Mouse (Mus musculus) cerebral cortex, adult 2 months (tissue): ENCODE data around the gene Pfn4.

Source experiments
- WGBS: fragments of 180-500 bp; shearing (Covaris S2); methylation state at CpG from one replicate; pipeline ENCODE4 v1.1.7; 2018; 5-methylcytosine and 5-hydroxymethylcytosine counted together

Gene Pfn4

DNA sequence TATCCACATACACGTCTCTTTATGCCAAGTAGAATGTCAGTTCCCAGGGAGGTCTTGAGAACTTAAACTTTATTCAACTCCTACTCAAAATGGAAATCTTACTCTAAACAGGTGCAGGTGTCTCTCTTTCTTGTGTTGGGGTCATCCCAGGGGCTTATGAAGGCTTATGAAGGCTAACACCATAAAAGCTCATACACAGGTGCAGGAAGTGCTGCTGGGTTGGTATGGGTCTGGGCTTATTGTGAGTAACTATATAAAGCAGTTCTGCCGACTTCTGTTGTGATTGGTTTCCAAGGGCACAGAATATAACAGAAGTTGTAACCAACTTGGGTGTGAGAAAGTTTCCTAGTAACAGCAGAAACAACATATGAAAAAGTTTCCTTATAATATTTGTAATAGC, 15.6 kb downstream of the Pfn4 start:
- WGBS: 72% methylated on average over 2 of the region's 2 CpGs

- WGBS: 95% methylated on average over 25 of the region's 25 CpGs
Measured at GRCm38 (mm10) chr12:4788128-4788527, 19.3 kb downstream of the Pfn4 start.

DNA sequence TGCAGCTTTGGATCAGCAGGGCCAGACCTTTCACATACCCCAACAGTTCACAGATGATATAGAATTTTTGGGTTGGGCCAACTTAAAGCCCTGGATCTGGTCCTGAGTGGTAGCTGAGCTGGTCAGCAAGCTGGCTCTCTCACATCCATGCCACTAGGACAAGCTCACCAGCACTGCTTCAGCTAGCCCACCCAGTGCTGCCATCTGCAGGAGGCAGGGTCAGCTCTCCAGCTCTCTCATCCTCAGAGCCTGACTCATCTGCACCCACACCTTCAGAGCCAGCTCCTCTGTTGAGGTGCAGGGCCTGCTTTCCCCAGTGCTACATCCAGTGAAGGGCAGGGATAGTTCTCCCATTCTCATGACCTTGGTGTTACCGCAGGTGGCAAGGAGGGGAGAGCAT, 24.9 kb downstream of the Pfn4 start:
- 65% methylated on average over 1 of the region's 1 CpGs for WGBS

DNA sequence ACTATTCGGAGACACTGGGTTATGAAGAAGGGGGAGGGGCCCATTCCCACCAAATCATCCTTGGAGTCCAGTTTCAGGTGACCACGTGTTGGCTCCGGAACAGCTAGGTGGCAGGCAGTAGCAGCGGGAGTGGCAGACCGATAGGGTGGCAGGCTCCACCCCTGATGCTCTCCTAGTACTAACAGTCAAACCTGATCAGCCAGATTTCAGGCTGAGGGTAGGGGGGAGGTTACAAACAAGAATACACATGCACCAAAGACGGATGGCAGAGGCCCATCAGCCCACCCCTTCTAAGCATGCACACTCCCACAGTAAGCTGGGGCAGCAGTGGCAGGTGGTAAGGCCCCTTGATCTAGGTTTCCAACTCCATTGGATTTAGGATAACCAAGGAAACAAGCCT, 28.6 kb downstream of the Pfn4 start:
- 84% methylated on average over 6 of the region's 6 CpGs for WGBS

DNA sequence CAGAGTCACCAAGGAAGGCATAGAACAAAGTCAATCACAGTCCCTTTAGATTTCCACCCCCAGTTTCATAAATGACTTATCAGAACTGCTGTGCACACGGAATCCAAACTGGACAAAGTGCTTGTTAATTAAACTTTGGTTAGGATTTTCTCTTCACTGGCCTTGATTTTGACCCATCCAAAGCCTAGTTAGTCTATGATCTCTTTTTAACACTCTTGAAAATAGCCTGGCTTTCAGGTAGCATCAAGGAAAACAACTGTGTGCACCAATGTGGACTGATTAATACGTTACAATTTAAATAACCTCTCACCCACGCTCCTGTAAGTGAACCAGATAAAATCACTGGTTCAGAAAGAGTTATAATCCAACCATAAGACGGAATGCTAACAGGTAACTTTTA, 42.2 kb downstream of the Pfn4 start:
- WGBS: 84% methylated on average over 4 of the region's 4 CpGs

GRCm38 (mm10) chr12:4811705-4812104, 42.9 kb downstream of the Pfn4 start:
- WGBS: 70% methylated on average over 3 of the region's 3 CpGs

DNA sequence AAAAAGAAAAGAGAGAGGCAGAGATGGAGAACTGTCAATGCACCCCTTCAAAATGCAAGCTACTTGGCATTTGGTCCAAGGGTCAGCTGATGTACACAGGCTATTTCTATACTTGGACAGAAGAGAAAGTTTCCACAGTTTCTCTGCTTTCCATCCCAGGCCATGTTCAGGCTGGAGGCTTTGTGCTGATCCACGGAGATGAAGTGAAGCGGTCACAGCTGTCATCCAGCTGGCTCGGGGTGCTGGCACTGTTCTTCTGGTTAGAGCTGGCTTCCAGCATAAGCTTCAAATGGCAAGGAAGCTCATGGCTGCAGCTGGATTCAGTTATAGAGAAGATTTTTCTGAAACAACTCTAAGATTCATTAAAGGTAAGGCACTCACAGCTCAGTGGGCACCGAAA, 44.8 kb downstream of the Pfn4 start:
- WGBS: 65% methylated on average over 4 of the region's 4 CpGs

GRCm38 (mm10) chr12:4816680-4817360, 48.0 kb downstream of the Pfn4 start:
- 5% methylated on average over 24 of the region's 24 CpGs for WGBS

DNA sequence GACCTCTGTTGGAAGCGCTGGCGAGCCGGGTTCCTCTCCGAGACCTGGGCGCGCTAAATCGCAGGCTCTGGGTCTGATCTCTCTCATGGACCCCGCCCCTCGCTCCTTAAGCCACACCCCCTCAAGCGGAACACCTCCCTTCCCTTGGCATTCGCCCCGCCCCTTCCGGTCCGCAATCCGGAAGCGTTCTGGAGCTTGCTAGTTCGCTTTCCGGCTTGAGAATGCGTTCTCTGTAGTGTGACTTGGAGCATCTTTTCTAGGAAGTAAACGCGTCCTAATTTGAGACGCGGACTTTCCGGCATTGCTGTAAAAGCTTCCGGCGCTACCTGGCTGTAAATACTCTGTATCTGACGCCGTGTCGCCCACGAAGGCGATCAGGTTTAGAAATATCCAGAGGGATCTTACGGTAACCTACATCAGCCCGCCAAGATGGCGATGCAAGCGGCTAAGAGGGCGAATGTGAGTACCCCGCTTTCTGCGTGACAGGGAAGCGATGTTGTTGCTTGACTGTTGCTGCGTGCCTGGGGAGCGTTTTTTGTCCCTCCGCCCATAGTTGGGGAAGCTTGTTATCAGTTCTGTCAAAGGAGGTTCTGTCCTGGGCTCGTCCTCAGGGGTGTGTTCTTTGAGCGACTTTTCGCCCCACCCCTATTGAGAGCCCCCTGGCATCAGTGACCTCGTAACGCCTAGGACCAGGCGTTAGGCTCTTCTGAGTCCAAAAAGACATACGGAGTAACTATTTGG, 48.7 kb downstream of the Pfn4 start, which contains the start of gene Sf3b6:
Sf3b6 (plus strand) TSS at position 184 of the 741 bp plus-strand sequence.
- WGBS: under 1% methylated on average over 49 of the region's 49 CpGs

DNA sequence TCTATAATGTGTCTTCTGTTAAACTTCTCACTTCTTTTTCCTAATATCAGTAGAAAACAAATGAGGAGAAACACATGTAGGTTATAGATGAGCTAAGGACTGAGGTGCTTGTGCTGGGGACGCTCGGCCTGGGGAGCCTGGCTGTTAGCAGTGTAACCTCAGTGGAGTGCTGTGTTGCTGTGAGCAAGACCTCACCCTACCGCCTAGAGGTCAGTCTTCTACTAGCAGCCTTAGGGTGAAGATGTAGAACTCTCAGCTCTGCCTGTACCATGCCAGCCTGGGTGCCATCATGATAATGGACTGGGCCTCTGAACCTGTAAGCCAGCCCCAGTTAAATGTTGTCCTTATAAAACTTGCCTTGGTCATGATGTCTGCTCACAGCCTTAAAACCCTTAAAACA, 58.4 kb downstream of the Pfn4 start:
- 77% methylated on average over 3 of the region's 3 CpGs for WGBS
